Mouse (Mus musculus) midbrain, postnatal 0 days (tissue): ENCODE results near the gene Cul3. TPM values are rescaled to one million over a fixed set of nuclear protein-coding genes. Genes with fewer than 3 reads are reported as not detected.

Experiments used
- ATAC-seq: fragments of 200-750 bp; cut with Nextera tagmentation; 2 replicates; pipeline ENCODE4 v1.8.0; 2017; ENCODE audit warnings: moderate number of reproducible peaks, mild to moderate bottlenecking, moderate TSS enrichment, moderate library complexity; ENCODE audit not compliant: low FRiP score
- DNase-seq: peaks from one replicate; pipeline ENCODE4 v3.0.0-alpha.2; 2015; ENCODE audit warnings: low spot score
- H3K27ac ChIP-seq: fragments of 300-500 bp; sonication (generic); 2 replicates; pipeline ENCODE4 v1.5.1; 2014; ENCODE audit warnings: low read depth, mild to moderate bottlenecking, low read length, mixed read lengths
- H3K27me3 ChIP-seq: fragments of 300-500 bp; sonication (generic); 2 replicates; pipeline ENCODE4 v1.6.1; 2014; ENCODE audit warnings: low read length, control low read depth, mixed read lengths; ENCODE audit not compliant: insufficient read depth
- H3K36me3 ChIP-seq: fragments of 300-500 bp; sonication (generic); 2 replicates; pipeline ENCODE4 v1.6.1; 2014; ENCODE audit warnings: low read length, control low read depth, mixed read lengths; ENCODE audit not compliant: insufficient read depth
- H3K4me1 ChIP-seq: fragments of 300-500 bp; sonication (generic); 2 replicates; pipeline ENCODE4 v1.6.1; 2014; ENCODE audit warnings: mild to moderate bottlenecking, control low read depth, antibody characterized with exemption, low read length, mixed read lengths; ENCODE audit not compliant: insufficient read depth
- H3K4me2 ChIP-seq: fragments of 300-500 bp; sonication (generic); 2 replicates; pipeline ENCODE4 v1.6.1; 2014; ENCODE audit warnings: low read depth, mild to moderate bottlenecking, low read length, mixed read lengths; ENCODE audit not compliant: poor library complexity, severe bottlenecking
- H3K4me3 ChIP-seq: fragments of 300-500 bp; sonication (generic); 2 replicates; pipeline ENCODE4 v1.5.1; 2014; ENCODE audit warnings: low read depth, mild to moderate bottlenecking, low read length, moderate library complexity
- H3K9ac ChIP-seq: fragments of 300-500 bp; sonication (generic); replicated peaks from 2 replicates; pipeline ENCODE4 v1.6.1; 2014; ENCODE audit warnings: mild to moderate bottlenecking, low read length, moderate library complexity, mixed read lengths; ENCODE audit not compliant: poor library complexity, severe bottlenecking
- H3K9me3 ChIP-seq: fragments of 300-500 bp; sonication (generic); 2 replicates; pipeline ENCODE4 v1.6.1; 2016; ENCODE audit warnings: low read length, control low read depth
- CTCF ChIP-seq: IDR thresholded peaks from 2 replicates; pipeline ENCODE4 v1.5.1; 2016; ENCODE audit warnings: antibody characterized with exemption, mild to moderate bottlenecking
- WGBS: fragments of 180-500 bp; shearing (Covaris S2); extraction: QIAGEN DNeasy Blood & Tissue Kit; methylation state at CpG from one replicate; pipeline ENCODE4 v1.1.7; 2014; 5-methylcytosine and 5-hydroxymethylcytosine counted together
- polyA plus RNA-seq: library from polyadenylated mRNA; unstranded; fragments of >200 nt; fragmentation: Nextera tagmentation; extraction: Ambion mirVana; gene quantifications from 2 replicates; pipeline ENCODE4 v1.2.1, GENCODE M21; 2015
- total RNA-seq: library from RNA; depleted of rRNA; stranded (reverse); fragments of >200 nt; gene quantifications from 2 replicates; pipeline ENCODE4 v1.2.3, GENCODE M21; 2014

Cul3 gene
- total and polyA plus RNA-seq, 2 experiments from 2014 or later: 28.3 to 91.2 TPM

GRCm38 (mm10) chr1:80260443-80260842, 79.8 kb downstream of the Cul3 start:
- ATAC-seq: no peak
- 76% methylated on average over 1 of the region's 1 CpGs for WGBS

GRCm38 (mm10) chr1:80258632-80259031, 81.6 kb downstream of the Cul3 start:
- 72% methylated on average over 4 of the region's 4 CpGs for WGBS
- ATAC-seq: no peak
- H3K9me3 ChIP-seq: no peaks in the 10 kb centered on the region

More at GRCm38 (mm10) chr1:80260443-80260842, 79.8 kb downstream of the Cul3 start:
- Histone ChIP-seq H3K36me3 (no peaks in the 10 kb centered on the region), H3K27ac (no peak overlapping the region), H3K4me1 (no peaks in the 10 kb centered on the region), H3K9ac (no peak overlapping the region), H3K9me3 (no peaks in the 10 kb centered on the region), H3K4me3 (no peak overlapping the region), H3K4me2 (no peak overlapping the region), H3K27me3 (no peaks in the 10 kb centered on the region)
- DNase-seq: peak; percentile 19
- no peak for TF ChIP-seq CTCF

GRCm38 (mm10) chr1:80253309-80253708, 87.0 kb downstream of the Cul3 start:
- no peak for TF ChIP-seq CTCF
- Histone ChIP-seq H3K4me3 (no peak overlapping the region), H3K27me3 (no peaks in the 10 kb centered on the region), H3K4me1 (no peaks in the 10 kb centered on the region), H3K9ac (no peak overlapping the region), H3K36me3 (no peaks in the 10 kb centered on the region), H3K9me3 (no peaks in the 10 kb centered on the region), H3K4me2 (no peak overlapping the region), H3K27ac (no peak overlapping the region)
- DNase-seq (no peak), ATAC-seq (no peak)

More at GRCm38 (mm10) chr1:80258632-80259031, 81.6 kb downstream of the Cul3 start:
- H3K4me2 ChIP-seq: no peak overlapping the region
- H3K9ac ChIP-seq: no peak overlapping the region
- H3K27ac ChIP-seq: no peak overlapping the region
- no peaks in the 10 kb centered on the region for H3K4me1 ChIP-seq
- no peak for DNase-seq
- no peaks in the 10 kb centered on the region for H3K36me3 ChIP-seq
- H3K4me3 ChIP-seq: no peak overlapping the region
- no peak for TF ChIP-seq CTCF
- no peaks in the 10 kb centered on the region for H3K27me3 ChIP-seq

- no peaks in the 10 kb centered on the region for H3K4me1 ChIP-seq
- no peak overlapping the region for H3K4me3 ChIP-seq
- H3K27me3 ChIP-seq: no peaks in the 10 kb centered on the region
- no peak overlapping the region for H3K4me2 ChIP-seq
- H3K9ac ChIP-seq: no peak overlapping the region
- no peak for TF ChIP-seq CTCF
- H3K36me3 ChIP-seq: no peaks in the 10 kb centered on the region
- H3K9me3 ChIP-seq: no peaks in the 10 kb centered on the region
- WGBS: 91% methylated on average over 5 of the region's 5 CpGs
- DNase-seq: no peak
- no peak for ATAC-seq
- H3K27ac ChIP-seq: no peak overlapping the region
Observed at GRCm38 (mm10) chr1:80250247-80250646, 90.0 kb downstream of the Cul3 start.

- no peak overlapping the region for H3K4me3 ChIP-seq
- no peaks in the 10 kb centered on the region for H3K27me3 ChIP-seq
- no peaks in the 10 kb centered on the region for H3K9me3 ChIP-seq
- no peak overlapping the region for H3K27ac ChIP-seq
- TF ChIP-seq CTCF: no peak
- no peaks in the 10 kb centered on the region for H3K4me1 ChIP-seq
- no peak for ATAC-seq
- H3K36me3 ChIP-seq: no peaks in the 10 kb centered on the region
- H3K4me2 ChIP-seq: no peak overlapping the region
- no peak overlapping the region for H3K9ac ChIP-seq
- DNase-seq: no peak
Observed at GRCm38 (mm10) chr1:80247131-80247530, 93.1 kb downstream of the Cul3 start.

- no peak for ATAC-seq
- no peaks in the 10 kb centered on the region for H3K4me1 ChIP-seq
- H3K27me3 ChIP-seq: no peaks in the 10 kb centered on the region
- DNase-seq: no peak
- peak; percentile 42 for TF ChIP-seq CTCF
- H3K36me3 ChIP-seq: no peaks in the 10 kb centered on the region
- no peak overlapping the region for H3K4me2 ChIP-seq
- WGBS: 69% methylated on average over 3 of the region's 3 CpGs
- H3K9me3 ChIP-seq: no peaks in the 10 kb centered on the region
- H3K27ac ChIP-seq: no peak overlapping the region
- H3K4me3 ChIP-seq: no peak overlapping the region
- H3K9ac ChIP-seq: no peak overlapping the region
Observed at GRCm38 (mm10) chr1:80244123-80244522, 96.2 kb downstream of the Cul3 start.
